Mouse (Mus musculus): Measurements from ENCODE around the gene Eif4ebp2.

Eif4ebp2 gene

GRCm38 (mm10) chr10:61383715-61384047 is 68.8 kb downstream of the Eif4ebp2 start:
- DNase-seq (ENCODE audit: extremely low read depth, low read depth) = peak; percentile 50

- DNase-seq (ENCODE audit: extremely low read depth, low read depth) = no peak
Observed at GRCm38 (mm10) chr10:61383021-61383714, 69.3 kb downstream of the Eif4ebp2 start, which contains the start of gene Pald1. Pald1 (minus strand) TSS chr10:61383530.

GRCm38 (mm10) chr10:61382281-61382731 is 70.2 kb downstream of the Eif4ebp2 start:
- no peak for DNase-seq (ENCODE audit: extremely low read depth, low read depth)

- DNase-seq (ENCODE audit: extremely low read depth, low read depth) = no peak
Observed at GRCm38 (mm10) chr10:61381823-61382222, 70.6 kb downstream of the Eif4ebp2 start.

- no peak for DNase-seq (ENCODE audit: extremely low read depth, low read depth)
Observed at GRCm38 (mm10) chr10:61380186-61380585, 72.3 kb downstream of the Eif4ebp2 start.

- no peak for DNase-seq (ENCODE audit: extremely low read depth, low read depth)
Observed at GRCm38 (mm10) chr10:61379340-61380040, 73.0 kb downstream of the Eif4ebp2 start.

GRCm38 (mm10) chr10:61378698-61379097 is 73.8 kb downstream of the Eif4ebp2 start:
- DNase-seq (ENCODE audit: extremely low read depth, low read depth) = no peak

Measured in MEL-GATA-1-ER (cell line).